Mouse (Mus musculus) testis, adult 2 months (tissue): ENCODE results near the gene Dll4.

ENCODE experiments used
- CTCF ChIP-seq: fragments of 200-500 bp; IDR thresholded peaks from 2 replicates; pipeline ENCODE4 v1.5.1; 2012; ENCODE audit warnings: low read depth, mild to moderate bottlenecking, inconsistent platforms, low read length, moderate library complexity; ENCODE audit not compliant: control insufficient read depth, insufficient read depth, insufficient replicate concordance
- POLR2A ChIP-seq: fragments of 200-500 bp; IDR thresholded peaks from 2 replicates; pipeline ENCODE4 v1.6.1; 2012; ENCODE audit warnings: low read depth, mild to moderate bottlenecking, inconsistent platforms, low read length, moderate library complexity; ENCODE audit not compliant: control insufficient read depth

DNA sequence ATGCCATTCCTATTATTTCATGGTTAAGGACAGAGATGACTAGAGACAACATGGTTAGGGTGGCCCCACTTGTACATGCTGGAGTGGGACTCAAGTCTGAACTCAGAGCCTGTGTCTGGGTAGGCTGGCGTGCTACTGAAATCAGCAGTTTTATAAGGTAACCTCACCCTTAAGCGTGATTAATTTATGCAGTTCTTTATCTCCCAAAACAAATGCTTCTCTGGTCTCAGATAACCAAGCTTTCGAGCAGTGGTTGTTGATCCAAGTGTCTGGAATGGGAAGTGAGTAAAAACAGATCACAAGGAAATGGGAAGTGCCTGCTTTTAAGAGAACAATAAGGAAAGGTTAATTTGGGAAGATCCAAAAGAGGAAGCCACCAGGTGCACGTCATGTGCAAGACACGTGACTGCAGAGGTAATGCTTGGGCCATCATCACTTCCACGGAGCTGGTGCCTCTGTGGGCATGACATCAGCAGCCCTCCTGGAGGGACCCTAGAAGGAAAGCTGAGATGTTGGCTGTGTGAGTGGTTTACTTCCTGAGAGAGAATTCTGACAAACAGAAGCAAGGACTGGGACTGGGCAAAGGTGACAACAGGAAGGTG lies 19.1 kb downstream of the Dll4 start:
- TF ChIP-seq CTCF = no peak
- TF ChIP-seq POLR2A = no peak
